Mouse (Mus musculus) Patski (cell line): ENCODE data around the gene Cfap70. TPM values are rescaled to one million over a fixed set of nuclear protein-coding genes. Genes with fewer than 3 reads are reported as not detected.

Experiments used
- ATAC-seq: fragments of 100-300 bp; one replicate; pipeline ENCODE4 v1.8.0; 2021
- CTCF ChIA-PET: fragments of 350-600 bp; sonication (Branson Sonifier 250); formaldehyde crosslinking; loops from one replicate; lab custom pipeline; 2022; ENCODE audit warnings: inconsistent platforms; lab: Charles Lee
- POLR2A ChIA-PET: fragments of 350-600 bp; sonication (Branson Sonifier 250); formaldehyde crosslinking; loops from one replicate; lab custom pipeline; 2022; ENCODE audit warnings: antibody characterized with exemption, inconsistent platforms; lab: Charles Lee
- DNase-seq: peaks from one replicate; pipeline ENCODE4 v3.0.0-alpha.2; 2011; ENCODE audit warnings: low read depth, low spot score
- H3K27me3 ChIP-seq: fragments of 371-371 bp; one replicate; pipeline ENCODE4 v1.5.1; 2021
- CTCF ChIP-seq: fragments of 100-300 bp; IDR thresholded peaks from one replicate; pipeline ENCODE4 v1.5.1; 2021
- in situ Hi-C: fragments of 300-500 bp; cut with MboI; formaldehyde crosslinking; loops from 3 replicates; pipeline ENCODE4 v1.11.1; 2018; ENCODE audit warnings: low pct_unique_long_range_greater_than_20kb, mixed read lengths
- polyA plus RNA-seq: library from polyadenylated mRNA; unstranded; gene quantifications from one replicate; pipeline ENCODE4 v1.2.3, GENCODE M21; 2021

The Cfap70 gene
- polyA plus RNA-seq, 1 experiment from 2014 or later = 0.15 TPM

- ChIA-PET POLR2A (interaction anchor here (0.6 kb wide), 1 partner anchor 24 kb away, joined by 4 read pairs; no protein-coding TSS in a partner anchor), CTCF (interaction anchor here (1.4 to 1.6 kb wide), 2 partner anchors 16 to 26 kb away, joined by 3 read pairs; no protein-coding TSS in a partner anchor)
- no peak for DNase-seq
- in situ Hi-C loops = no loop called here
- no peak for ATAC-seq
- TF ChIP-seq CTCF = no peak
- no peaks in the 10 kb centered on the region for H3K27me3 ChIP-seq
Measured at GRCm38 (mm10) chr14:20428593-20428992, 23.4 kb downstream of the Cfap70 start.

- ATAC-seq (no peak), DNase-seq (no peak)
- in situ Hi-C loops = no loop called here
- ChIA-PET CTCF (no interaction called here), POLR2A (no interaction called here)
- no peak for TF ChIP-seq CTCF
- H3K27me3 ChIP-seq = no peaks in the 10 kb centered on the region
Measured at GRCm38 (mm10) chr14:20423046-20423445, 29.0 kb downstream of the Cfap70 start.

DNA sequence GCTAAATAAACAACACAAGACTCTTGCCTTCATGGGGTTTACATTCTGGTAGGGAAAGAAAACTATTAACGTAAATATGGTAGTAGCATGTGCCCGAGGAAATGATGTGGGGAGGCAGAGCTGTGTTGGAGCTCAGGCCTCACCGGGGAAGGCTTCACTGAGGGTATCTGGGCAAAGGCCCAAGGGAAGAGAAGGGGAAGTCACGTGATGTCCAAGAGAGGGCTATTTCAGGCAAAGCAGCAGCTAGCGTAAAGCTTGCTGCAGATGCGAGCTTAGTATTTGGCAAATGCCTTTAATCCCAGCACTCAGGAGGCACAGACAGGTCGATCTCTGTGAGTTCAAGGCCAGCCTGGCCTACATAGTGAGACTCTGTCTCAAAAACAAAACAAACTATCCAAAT is 29.8 kb downstream of the Cfap70 start:
- ChIA-PET POLR2A (no interaction called here), CTCF (interaction anchor here (1.5 kb wide), 1 partner anchor 29 kb away, joined by 3 read pairs; no protein-coding TSS in a partner anchor)
- H3K27me3 ChIP-seq = no peaks in the 10 kb centered on the region
- TF ChIP-seq CTCF = no peak
- DNase-seq = no peak
- in situ Hi-C loops = no loop called here
- no peak for ATAC-seq

GRCm38 (mm10) chr14:20400071-20400470 is 52.0 kb downstream of the Cfap70 start:
- ATAC-seq = no peak
- CTCF ChIA-PET = interaction anchor here (1.0 to 3.4 kb wide), 4 partner anchors 16 to 54 kb away, joined by 3 to 15 read pairs (median 6); no protein-coding TSS in a partner anchor
- DNase-seq = no peak
- POLR2A ChIA-PET = no interaction called here
- H3K27me3 ChIP-seq = no peaks in the 10 kb centered on the region
- TF ChIP-seq CTCF = peak; percentile 79
- in situ Hi-C loops = loop anchor here (5.0 kb wide), 2 partner anchors 157 to 267 kb away; partner anchors contain the start of gene Synpo2l

DNA sequence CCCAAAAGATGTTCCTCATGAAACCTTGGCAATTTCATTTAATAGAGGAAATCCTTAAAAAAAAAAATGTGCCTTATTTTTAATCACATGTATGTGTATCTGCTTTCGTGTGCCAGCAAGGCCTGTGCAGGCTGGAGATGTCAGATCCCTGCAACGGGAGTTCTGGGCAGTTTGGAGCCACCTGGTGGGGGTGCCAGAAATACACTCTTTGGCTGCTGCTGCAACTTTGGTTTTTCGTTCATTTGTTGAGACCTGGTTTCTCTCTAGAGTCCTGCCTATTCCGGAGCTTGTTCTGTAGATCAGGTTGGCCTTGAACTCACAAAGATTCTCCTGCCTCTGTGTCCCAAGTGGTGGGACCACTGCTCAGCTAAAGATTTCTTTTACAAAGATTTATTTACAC is 53.2 kb downstream of the Cfap70 start:
- in situ Hi-C loops = no loop called here
- no peak for DNase-seq
- peak; percentile 54 for TF ChIP-seq CTCF
- no peak for ATAC-seq
- H3K27me3 ChIP-seq = no peaks in the 10 kb centered on the region
- ChIA-PET POLR2A (no interaction called here), CTCF (interaction anchor here (1.0 to 3.4 kb wide), 4 partner anchors 17 to 55 kb away, joined by 3 to 15 read pairs (median 6); no protein-coding TSS in a partner anchor)

DNA sequence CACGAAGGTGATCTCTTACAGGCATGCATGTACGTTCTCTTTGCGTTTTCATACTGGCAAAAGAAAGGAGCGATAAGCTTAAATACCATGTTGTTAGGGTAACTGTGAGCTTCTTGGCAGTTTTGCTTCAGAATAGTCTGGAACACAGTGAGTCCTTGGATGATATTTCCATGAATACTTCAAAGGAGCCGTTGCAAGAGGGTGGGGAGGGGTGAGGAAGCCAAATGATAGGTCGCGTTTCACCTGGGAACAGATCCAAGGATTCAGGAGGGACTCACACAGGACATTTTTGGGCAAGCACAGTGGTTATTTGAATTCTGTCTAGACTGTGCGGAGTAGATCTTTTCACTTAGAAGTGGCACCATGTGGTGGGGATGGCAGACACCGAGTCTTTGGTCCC is 54.8 kb downstream of the Cfap70 start:
- DNase-seq = no peak
- ATAC-seq = no peak
- no peaks in the 10 kb centered on the region for H3K27me3 ChIP-seq
- in situ Hi-C loops = no loop called here
- POLR2A ChIA-PET = no interaction called here
- CTCF ChIA-PET = interaction anchor here (0.9 to 1.4 kb wide), 3 partner anchors 19 to 49 kb away, joined by 3 read pairs; no protein-coding TSS in a partner anchor
- TF ChIP-seq CTCF = no peak

DNA sequence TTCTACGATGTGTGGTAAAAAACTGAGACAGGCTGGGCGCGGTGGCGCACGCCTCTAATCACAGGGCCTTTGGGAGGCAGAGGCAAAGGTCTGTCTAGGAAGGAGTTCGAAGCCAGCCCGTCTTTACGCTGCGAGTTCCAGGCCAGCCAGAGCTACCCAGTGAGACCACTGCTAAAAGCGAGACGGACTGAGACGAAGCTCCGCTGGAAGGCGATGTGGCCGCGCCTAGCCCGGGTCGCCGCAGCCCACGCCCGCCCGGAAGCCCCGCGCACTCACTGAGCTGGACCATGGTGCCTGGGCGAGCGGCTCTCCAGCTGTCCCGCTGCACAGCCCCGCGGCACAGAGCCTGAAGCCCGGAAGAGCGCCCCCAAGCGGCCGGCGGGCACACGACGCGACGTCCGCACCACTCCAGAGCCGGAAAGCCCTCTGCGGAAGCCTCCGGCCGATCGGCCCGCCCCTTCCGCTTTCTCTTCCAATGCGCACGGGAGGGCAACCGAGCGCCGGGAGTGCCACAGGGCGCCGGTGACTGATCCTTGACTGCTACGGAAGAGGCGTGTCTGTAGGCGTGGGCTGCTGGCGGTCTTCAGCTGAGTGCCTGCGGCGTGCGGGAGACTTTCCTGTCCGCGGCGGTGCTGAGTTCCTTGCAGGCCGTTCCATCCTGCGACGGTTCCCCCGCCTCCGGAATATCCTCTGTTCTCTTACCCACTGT is 58.7 kb downstream of the Cfap70 start, which contains the start of gene Mrps16:
TSS of gene Mrps16 (minus strand) at position 430 of the 709 bp plus-strand sequence.
- POLR2A ChIA-PET = no interaction called here
- peak; percentile 96 for ATAC-seq
- in situ Hi-C loops = no loop called here
- TF ChIP-seq CTCF = no peak
- no peaks in the 10 kb centered on the region for H3K27me3 ChIP-seq
- DNase-seq = peak; percentile 46
- CTCF ChIA-PET = interaction anchor here (0.7 to 1.2 kb wide), 6 partner anchors 12 to 63 kb away, joined by 3 to 5 read pairs (median 3); no protein-coding TSS in a partner anchor

DNA sequence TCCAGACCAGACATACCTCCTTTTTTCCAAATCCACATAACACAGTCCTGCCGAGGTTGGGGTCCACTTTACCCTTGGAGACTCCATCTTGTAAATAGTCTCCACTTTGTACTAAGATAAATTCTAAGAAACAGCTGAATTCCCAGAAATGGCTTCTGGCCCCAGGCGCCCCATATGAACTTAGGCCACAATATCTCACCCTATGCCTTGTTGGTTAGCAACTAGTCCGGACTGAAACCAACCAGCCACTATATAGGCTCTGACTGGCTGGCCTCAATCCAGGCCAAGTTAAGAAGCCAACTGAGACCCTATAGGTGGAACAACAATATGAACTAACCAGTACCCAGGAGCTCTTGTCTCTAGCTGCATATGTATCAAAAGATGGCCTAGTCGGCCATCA is 59.7 kb downstream of the Cfap70 start:
- DNase-seq = no peak
- in situ Hi-C loops = no loop called here
- no peaks in the 10 kb centered on the region for H3K27me3 ChIP-seq
- no peak for TF ChIP-seq CTCF
- CTCF ChIA-PET = interaction anchor here (0.8 to 2.3 kb wide), 3 partner anchors 14 to 91 kb away, joined by 3 to 9 read pairs (median 3); no protein-coding TSS in a partner anchor
- POLR2A ChIA-PET = no interaction called here
- ATAC-seq = no peak

- ATAC-seq = no peak
- no peak for TF ChIP-seq CTCF
- ChIA-PET CTCF (interaction anchor here (3.2 kb wide), 1 partner anchor 11 kb away, joined by 20 read pairs; no protein-coding TSS in a partner anchor), POLR2A (interaction anchor here (0.6 kb wide), 1 partner anchor 28 kb away, joined by 4 read pairs; no protein-coding TSS in a partner anchor)
- in situ Hi-C loops = no loop called here
- no peaks in the 10 kb centered on the region for H3K27me3 ChIP-seq
- no peak for DNase-seq
Measured at GRCm38 (mm10) chr14:20389446-20390079, 62.5 kb downstream of the Cfap70 start.

DNA sequence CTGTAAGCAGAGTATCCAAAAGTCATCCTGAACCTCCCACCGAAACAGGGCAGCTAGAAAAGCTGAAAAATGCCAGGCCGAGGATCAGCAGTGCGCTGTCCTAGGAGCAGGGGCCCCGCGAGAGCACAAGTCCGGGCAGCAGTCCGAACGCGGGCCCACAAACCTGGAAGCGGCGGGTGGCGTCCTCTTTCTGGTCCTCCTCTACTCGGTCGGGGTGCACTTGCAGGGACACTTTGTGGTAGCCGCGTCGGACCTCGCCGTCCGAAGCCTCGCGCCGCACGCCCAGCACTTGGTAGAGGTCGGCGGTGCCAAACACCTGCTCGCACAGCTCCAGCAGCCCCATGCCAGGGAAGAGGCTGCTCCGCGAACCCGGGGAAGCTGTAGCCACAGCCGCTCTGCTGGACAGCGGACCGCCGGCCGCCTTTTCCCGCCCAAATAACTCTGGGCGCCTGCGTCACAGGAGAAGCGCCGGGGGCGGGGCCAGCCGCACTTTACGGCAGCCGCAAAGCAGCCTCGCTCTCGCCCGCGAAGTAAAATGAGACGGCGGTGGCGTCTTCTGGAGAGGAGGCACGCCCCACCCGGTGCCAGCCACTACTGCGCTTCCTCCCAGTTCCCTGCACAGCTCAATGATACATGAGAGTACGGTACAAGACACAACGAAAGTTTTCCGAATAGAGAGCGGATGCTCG is 63.4 kb downstream of the Cfap70 start, which contains the start of gene Dnajc9:
TSS of gene Dnajc9 (minus strand) at position 470 of the 689 bp plus-strand sequence.
- ChIA-PET CTCF (interaction anchor here (3.2 kb wide), 1 partner anchor 10 kb away, joined by 20 read pairs; no protein-coding TSS in a partner anchor), POLR2A (interaction anchor here (0.5 to 1.1 kb wide), 2 partner anchors 9 to 300 kb away, joined by 3 to 5 read pairs; no protein-coding TSS in a partner anchor)
- no peak for TF ChIP-seq CTCF
- no peaks in the 10 kb centered on the region for H3K27me3 ChIP-seq
- in situ Hi-C loops = no loop called here
- peak; percentile 46 for ATAC-seq
- peak; percentile 56 for DNase-seq
